Mouse (Mus musculus) spleen, adult 2 months (tissue): ENCODE results near the gene Serpinb9. TPM values are rescaled to one million over a fixed set of nuclear protein-coding genes. Genes with fewer than 3 reads are reported as not detected.

Experiments
- DNase-seq, 2 experiments: peaks; one replicate each; pipeline versions ENCODE4 v3.0.0 to v3.0.0-alpha.2; 2012 to 2021; ENCODE audit warnings: low spot score in 2 of 2, low read depth in 1 of 2
- H3K27ac ChIP-seq: fragments of 200-500 bp; 2 replicates; pipeline ENCODE4 v1.5.1; 2012; ENCODE audit warnings: low read length, inconsistent platforms; ENCODE audit not compliant: insufficient read depth
- H3K27me3 ChIP-seq: fragments of 200-500 bp; 2 replicates; pipeline ENCODE4 v1.6.1; 2012; ENCODE audit warnings: mild to moderate bottlenecking, moderate library complexity, low read length, inconsistent platforms; ENCODE audit not compliant: control insufficient read depth, insufficient read depth
- H3K36me3 ChIP-seq: fragments of 200-500 bp; 2 replicates; pipeline ENCODE4 v1.6.1; 2012; ENCODE audit warnings: mild to moderate bottlenecking, low read length, inconsistent platforms; ENCODE audit not compliant: control insufficient read depth, insufficient read depth
- H3K4me1 ChIP-seq: fragments of 200-500 bp; 2 replicates; pipeline ENCODE4 v1.6.1; 2011; ENCODE audit warnings: inconsistent platforms; ENCODE audit not compliant: control insufficient read depth, insufficient read depth, insufficient read length
- H3K4me3 ChIP-seq: fragments of 200-500 bp; 2 replicates; pipeline ENCODE4 v1.5.1; 2011; ENCODE audit warnings: mild to moderate bottlenecking, inconsistent platforms; ENCODE audit not compliant: insufficient read depth, insufficient read length; ENCODE audit errors: extremely low read depth
- CTCF ChIP-seq: fragments of 200-500 bp; IDR thresholded peaks from 2 replicates; pipeline ENCODE4 v1.5.1; 2011; ENCODE audit warnings: mild to moderate bottlenecking, inconsistent platforms; ENCODE audit not compliant: insufficient read depth, insufficient read length, insufficient replicate concordance; ENCODE audit errors: extremely low read depth
- POLR2A ChIP-seq: fragments of 200-500 bp; IDR thresholded peaks from 2 replicates; pipeline ENCODE4 v1.6.1; 2011; ENCODE audit warnings: low read depth, low read length, inconsistent platforms
- WGBS: fragments of 180-500 bp; shearing (Covaris S2); methylation state at CpG from one replicate; pipeline ENCODE4 v1.1.7; 2018; 5-methylcytosine and 5-hydroxymethylcytosine counted together
- polyA plus RNA-seq: library from polyadenylated mRNA; depleted of rRNA; stranded (reverse); fragments of >200 nt; gene quantifications from 2 replicates; pipeline ENCODE4 v1.2.3, GENCODE M21; 2012

Serpinb9 gene
- polyA plus RNA-seq, 1 experiment: 7.0 TPM

GRCm38 (mm10) chr13:32974889-32975460 is 28.1 kb upstream of the Serpinb9 start:
- Histone ChIP-seq H3K4me3 (no peak overlapping the region), H3K27me3 (no peaks in the 10 kb centered on the region), H3K36me3 (peaks cover 10% of the 10 kb centered on the region), H3K4me1 (no peaks in the 10 kb centered on the region), H3K27ac (no peak overlapping the region)
- TF ChIP-seq CTCF: no peak
- TF ChIP-seq POLR2A: no peak
- 92% methylated on average over 3 of the region's 3 CpGs for WGBS
- no peak for DNase-seq

GRCm38 (mm10) chr13:32975710-32976109 is 27.3 kb upstream of the Serpinb9 start:
- H3K27me3 ChIP-seq: no peaks in the 10 kb centered on the region
- no peak for DNase-seq
- 79% methylated on average over 2 of the region's 2 CpGs for WGBS
- no peaks in the 10 kb centered on the region for H3K4me1 ChIP-seq
- H3K4me3 ChIP-seq: no peak overlapping the region
- no peak overlapping the region for H3K27ac ChIP-seq
- H3K36me3 ChIP-seq: peaks cover 8% of the 10 kb centered on the region
- TF ChIP-seq CTCF (no peak), POLR2A (no peak)

GRCm38 (mm10) chr13:32982556-32983042 is 20.5 kb upstream of the Serpinb9 start:
- peaks cover 3% of the 10 kb centered on the region; the same call in 1 of the 2 replicates for H3K36me3 ChIP-seq
- TF ChIP-seq CTCF (no peak), POLR2A (no peak)
- H3K27ac ChIP-seq: no peak overlapping the region
- no peaks in the 10 kb centered on the region for H3K27me3 ChIP-seq
- WGBS: 83% methylated on average over 4 of the region's 4 CpGs
- no peaks in the 10 kb centered on the region for H3K4me1 ChIP-seq
- no peak overlapping the region for H3K4me3 ChIP-seq
- DNase-seq: no peak

- DNase-seq: no peak
- Histone ChIP-seq H3K36me3 (no peaks in the 10 kb centered on the region), H3K27me3 (no peaks in the 10 kb centered on the region), H3K4me1 (no peaks in the 10 kb centered on the region), H3K4me3 (no peak overlapping the region), H3K27ac (no peak overlapping the region)
- TF ChIP-seq POLR2A (no peak), CTCF (no peak)
Measured at GRCm38 (mm10) chr13:32986256-32986655, 16.8 kb upstream of the Serpinb9 start.

GRCm38 (mm10) chr13:32993152-32993893 is 9.7 kb upstream of the Serpinb9 start:
- Histone ChIP-seq H3K36me3 (no peaks in the 10 kb centered on the region), H3K4me1 (peaks cover 6% of the 10 kb centered on the region; the same call in 1 of the 2 replicates), H3K27ac (peak overlapping the region; percentile 65), H3K27me3 (no peaks in the 10 kb centered on the region), H3K4me3 (no peak overlapping the region)
- 38% methylated on average over 10 of the region's 10 CpGs for WGBS
- peak in 1 of 2 experiments; percentile 19 for DNase-seq
- TF ChIP-seq CTCF (no peak), POLR2A (no peak)

GRCm38 (mm10) chr13:32993894-32994242 is 9.2 kb upstream of the Serpinb9 start:
- Histone ChIP-seq H3K36me3 (no peaks in the 10 kb centered on the region), H3K27ac (peak overlapping the region; percentile 65), H3K4me1 (peaks cover 6% of the 10 kb centered on the region; the same call in 1 of the 2 replicates), H3K4me3 (no peak overlapping the region), H3K27me3 (no peaks in the 10 kb centered on the region)
- WGBS: 84% methylated on average over 2 of the region's 2 CpGs
- DNase-seq: no peak
- TF ChIP-seq POLR2A (no peak), CTCF (no peak)

GRCm38 (mm10) chr13:32995051-32995450 is 8.0 kb upstream of the Serpinb9 start:
- 91% methylated on average over 4 of the region's 4 CpGs for WGBS
- no peak for DNase-seq
- Histone ChIP-seq H3K36me3 (no peaks in the 10 kb centered on the region), H3K27me3 (no peaks in the 10 kb centered on the region), H3K4me1 (peaks cover 6% of the 10 kb centered on the region; the same call in 1 of the 2 replicates), H3K27ac (no peak overlapping the region; the same call in 1 of the 2 replicates), H3K4me3 (no peak overlapping the region)
- TF ChIP-seq POLR2A (no peak), CTCF (no peak)
